Mouse (Mus musculus) brain, embryonic 18.5 days (tissue): Measurements from ENCODE around the gene Insig1.

Experiments
- DNase-seq: peaks from one replicate; pipeline ENCODE4 v3.0.0-alpha.2; 2012; ENCODE audit warnings: low read depth, low spot score

The Insig1 gene

DNA sequence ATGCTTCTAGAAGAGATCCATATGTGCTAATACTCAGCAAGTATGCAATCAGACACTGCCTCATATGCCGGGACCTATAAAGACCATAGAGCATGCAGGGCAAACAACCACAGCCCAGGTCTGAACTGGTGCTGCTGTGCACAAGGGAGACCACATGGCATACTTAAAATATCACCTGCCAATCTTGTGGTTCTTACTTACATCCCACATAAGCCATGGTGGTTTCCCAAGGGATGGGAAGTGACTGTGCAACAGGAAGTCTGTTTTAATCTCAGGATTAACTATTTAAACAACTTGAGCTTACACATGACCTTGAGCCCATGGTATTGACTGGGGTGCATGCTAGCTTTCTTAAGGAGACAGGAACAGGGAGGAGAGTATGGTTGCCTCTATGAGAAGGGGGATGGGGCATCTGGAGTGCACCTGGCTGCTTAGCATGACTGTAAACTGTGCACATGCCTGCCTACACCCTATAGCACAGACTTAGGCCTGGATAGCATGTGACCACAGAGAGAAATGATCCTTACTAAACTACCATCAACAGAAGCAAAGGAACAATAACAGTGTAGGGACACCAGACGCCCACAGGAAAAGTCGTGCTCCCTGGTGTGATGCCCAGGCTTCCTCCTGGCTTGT is 7.1 kb upstream of the Insig1 start:
- DNase-seq, result no peak

GRCm38 (mm10) chr5:28065275-28065674 is 5.9 kb upstream of the Insig1 start:
- no peak for DNase-seq

DNA sequence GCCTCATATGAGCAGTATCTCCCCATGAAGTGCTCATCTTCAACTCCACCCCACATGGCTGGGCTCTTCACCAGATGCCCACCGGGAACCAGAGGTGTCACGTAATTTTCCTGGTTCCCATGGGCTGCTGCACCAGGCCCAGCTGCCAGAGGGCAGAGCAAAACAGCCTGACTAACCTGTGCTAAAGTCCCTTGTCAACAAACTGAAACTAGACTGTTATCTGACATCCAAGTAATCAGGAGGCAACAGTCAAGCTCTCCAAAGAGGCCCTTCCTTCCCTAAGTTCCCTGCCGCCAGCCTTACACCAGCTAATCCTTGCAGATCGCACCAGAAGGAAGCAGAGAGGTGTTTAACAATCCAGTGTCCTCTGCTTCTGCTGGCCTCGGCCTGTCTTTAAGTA is 4.9 kb upstream of the Insig1 start:
- DNase-seq, result no peak

GRCm38 (mm10) chr5:28070149-28070827 is 875 bp upstream of the Insig1 start:
- peak; percentile 24 for DNase-seq

- peak; percentile 84 for DNase-seq
Measured at GRCm38 (mm10) chr5:28071456-28072223, 477 bp downstream of the Insig1 start.

- DNase-seq, result no peak
Measured at GRCm38 (mm10) chr5:28079431-28079830, 8.3 kb downstream of the Insig1 start.

DNA sequence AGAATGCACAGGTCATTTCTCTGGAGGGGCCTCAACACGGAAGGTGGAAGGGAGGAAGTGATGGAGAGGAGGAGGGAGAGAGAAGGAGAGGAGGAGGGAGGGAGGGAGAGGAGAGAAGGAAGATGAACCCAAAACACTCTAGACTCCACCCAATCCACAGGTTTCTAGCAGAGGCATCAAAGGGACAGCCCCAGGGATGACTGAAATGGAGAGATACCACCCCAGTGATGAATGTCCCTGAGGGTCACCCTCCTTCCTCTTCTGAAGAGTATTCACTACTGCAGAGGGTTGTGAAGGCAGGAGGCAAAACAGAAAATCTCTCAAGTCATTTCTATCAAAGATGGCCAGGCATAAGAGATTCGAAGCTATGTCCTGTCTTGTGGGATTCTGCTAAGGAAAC is 10.0 kb downstream of the Insig1 start:
- DNase-seq, result no peak

DNA sequence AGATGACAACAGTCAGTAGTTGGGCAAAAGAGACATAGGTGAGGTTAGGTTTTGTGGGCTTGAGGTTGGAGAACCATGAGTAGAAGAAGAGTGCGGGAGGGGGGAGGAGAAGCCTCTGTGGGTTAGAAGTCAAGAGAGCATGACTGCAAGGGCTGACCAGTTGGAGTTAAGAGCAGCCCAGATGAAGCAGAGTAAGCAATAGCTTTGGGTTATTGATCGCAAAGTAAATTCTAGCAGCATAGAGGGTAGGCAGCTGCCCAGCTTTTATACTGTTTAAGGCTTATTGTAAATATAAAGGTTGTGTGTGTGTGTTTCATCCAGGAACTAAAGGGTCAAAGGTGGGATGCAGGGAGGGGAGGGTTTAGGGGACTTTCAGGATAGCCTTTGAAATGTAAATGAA is 10.7 kb downstream of the Insig1 start:
- no peak for DNase-seq

GRCm38 (mm10) chr5:28082312-28082711 is 11.1 kb downstream of the Insig1 start:
- DNase-seq, result no peak

DNA sequence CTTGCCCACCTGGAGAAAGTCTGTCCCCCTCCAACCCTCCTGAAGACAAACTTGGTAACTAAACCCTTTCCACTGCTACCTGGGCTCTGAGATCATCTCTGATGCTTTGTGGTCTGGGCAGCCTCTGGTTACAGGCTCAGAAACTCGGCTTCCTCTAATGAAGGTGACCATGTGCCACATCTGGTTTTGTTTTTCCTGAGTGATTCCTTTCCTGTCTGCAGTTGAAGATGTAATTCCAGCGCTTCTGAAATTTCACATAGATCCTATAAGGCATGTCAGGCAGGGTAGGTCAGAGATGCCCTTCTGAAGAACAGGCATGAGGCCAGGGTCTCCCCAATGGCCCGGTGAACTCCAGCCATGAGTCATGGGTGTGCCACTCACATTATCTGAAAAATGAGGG is 11.6 kb downstream of the Insig1 start:
- DNase-seq, result no peak

DNA sequence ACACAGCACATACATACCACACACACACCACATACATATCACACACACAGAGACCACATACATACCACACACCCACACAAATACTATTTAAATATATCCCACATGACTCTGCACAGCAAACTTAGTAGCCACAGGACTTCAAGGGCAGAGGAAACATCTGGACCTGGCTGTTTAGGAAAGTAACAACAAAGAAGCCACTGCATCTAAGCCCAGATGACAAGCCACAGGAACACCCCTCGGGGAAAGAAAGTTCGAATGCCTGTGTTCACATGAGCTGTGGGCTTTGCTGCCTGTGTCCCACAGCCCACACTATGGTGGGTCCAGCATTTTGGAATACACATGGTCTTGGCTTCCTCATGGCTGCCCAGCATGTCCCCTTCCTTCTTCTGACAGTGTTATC is 13.6 kb downstream of the Insig1 start:
- no peak for DNase-seq

GRCm38 (mm10) chr5:28090547-28090946 is 19.4 kb downstream of the Insig1 start:
- DNase-seq, result no peak

- DNase-seq, result no peak
Measured at GRCm38 (mm10) chr5:28092327-28092726, 21.2 kb downstream of the Insig1 start.

- DNase-seq, result no peak
Measured at GRCm38 (mm10) chr5:28093874-28094273, 22.7 kb downstream of the Insig1 start.

- no peak for DNase-seq
Measured at GRCm38 (mm10) chr5:28094393-28094792, 23.2 kb downstream of the Insig1 start.

DNA sequence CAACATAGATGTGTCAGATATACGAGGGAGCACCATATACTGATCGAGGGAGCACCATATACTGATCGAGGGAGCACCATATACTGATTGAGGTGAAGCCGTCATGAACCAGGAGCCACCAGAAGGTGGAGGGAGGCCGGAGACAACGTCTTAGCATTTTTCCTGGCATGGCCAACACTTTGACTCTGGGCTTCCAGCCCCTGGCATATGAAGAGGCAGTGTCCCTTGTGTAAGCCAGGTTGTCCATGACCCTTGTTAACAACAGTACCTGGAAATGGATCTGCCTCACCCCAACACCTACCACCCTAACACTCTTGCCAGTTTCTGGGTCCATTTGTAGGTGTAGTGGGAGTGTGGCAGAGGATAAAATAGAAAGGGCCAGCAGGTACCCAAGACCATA is 23.7 kb downstream of the Insig1 start:
- DNase-seq, result no peak

- no peak for DNase-seq
Measured at GRCm38 (mm10) chr5:28095671-28096070, 24.5 kb downstream of the Insig1 start.

GRCm38 (mm10) chr5:28106966-28107365 is 35.8 kb downstream of the Insig1 start:
- no peak for DNase-seq

GRCm38 (mm10) chr5:28107974-28108373 is 36.8 kb downstream of the Insig1 start:
- DNase-seq, result no peak

GRCm38 (mm10) chr5:28110881-28111280 is 39.7 kb downstream of the Insig1 start:
- no peak for DNase-seq

DNA sequence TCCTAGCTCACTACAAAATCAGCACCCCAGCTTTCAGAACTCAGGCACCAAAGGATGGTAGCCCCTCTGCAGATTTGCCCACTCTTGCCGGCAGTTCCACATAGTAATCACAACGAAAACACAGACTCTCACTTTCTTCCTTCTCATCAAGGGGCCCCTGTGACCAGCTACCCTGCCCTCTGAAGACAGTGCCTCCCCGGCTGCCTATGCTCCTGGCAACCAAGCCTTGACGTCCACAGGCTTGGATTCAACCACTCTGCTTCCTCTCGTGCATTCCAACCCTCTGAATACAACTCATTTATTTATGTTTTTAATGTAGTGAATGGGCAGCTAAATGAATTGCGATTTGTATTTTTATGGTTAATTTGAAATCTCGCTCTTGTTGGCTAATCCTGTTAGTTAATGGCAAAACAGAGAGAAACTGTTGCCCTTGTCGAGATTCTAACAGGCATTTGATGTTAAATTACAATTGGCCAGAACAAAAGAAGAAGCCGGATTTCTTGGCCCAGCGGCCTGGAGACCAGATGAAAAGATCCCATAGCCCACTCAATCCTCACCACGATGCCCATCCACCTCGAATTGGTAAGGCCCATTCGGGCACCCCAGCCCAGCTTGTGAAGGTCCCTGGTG is 46.2 kb downstream of the Insig1 start:
- DNase-seq, result no peak

DNA sequence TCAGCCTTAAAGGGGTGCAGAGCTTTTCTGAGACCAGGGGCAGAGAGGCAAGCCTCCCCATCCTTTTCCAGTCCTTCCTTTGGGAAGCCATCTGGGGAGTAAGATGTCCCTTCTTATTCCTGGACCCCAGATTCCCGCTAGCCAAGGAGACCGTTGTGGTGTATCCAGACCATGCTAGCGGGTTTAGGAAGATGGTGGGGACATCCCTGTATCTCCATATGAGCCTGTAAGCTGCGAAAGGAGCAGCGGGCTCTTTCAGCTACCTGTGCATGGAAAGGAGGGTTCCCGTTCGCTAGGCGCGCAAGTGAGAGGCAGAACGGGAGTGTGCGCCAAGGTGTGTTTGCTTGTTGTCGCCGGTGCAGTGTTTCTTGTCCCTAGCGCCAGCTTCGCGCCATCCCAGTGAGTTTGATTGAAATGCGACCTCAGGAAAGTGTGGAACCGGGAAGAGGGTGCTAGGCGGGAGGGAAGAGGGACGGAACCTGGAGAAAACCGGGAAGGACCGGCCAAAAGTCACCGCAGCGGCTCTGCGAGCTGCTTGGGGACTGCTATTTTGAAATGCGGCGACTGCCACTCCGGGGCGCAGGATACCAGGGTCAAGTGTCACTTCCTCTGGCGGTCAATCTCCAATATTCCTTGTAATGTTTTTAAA is 46.8 kb downstream of the Insig1 start:
- DNase-seq, result no peak
